Mouse (Mus musculus): ENCODE results near the gene Vwa1. TPM values are rescaled to one million over a fixed set of nuclear protein-coding genes. Genes with fewer than 3 reads are reported as not detected.

Gene Vwa1
- polyA plus RNA-seq (2015; fragmentation: Nextera tagmentation; extraction: Ambion mirVana): 8.3 and 8.7 TPM in 2 replicates

DNA sequence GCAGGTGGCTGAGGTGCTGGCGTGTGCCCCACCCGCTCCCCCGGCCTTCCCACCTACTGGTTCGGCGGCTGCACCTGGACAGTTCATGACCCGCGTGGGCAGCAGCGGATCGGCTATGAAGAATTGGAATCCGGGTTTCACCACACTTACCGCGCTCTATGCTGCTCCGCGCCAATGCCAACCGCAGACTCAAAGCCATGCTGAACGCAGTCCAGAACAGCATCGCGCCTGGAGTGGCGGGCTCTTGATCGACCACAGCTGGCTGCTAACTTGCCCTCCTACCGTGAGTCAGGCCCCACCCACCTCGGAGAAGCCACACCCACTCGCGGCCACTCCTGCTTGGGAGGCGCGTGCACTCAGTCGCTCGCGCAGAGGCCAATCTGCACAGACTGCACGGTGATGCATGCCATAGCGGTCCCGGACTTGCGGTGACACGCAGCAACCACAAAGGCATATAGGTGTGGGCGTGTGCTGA lies at the start of gene Vwa1:
Vwa1 (minus strand) TSS at position 419 of the 475 bp plus-strand sequence.
- peak; percentile 77 for ATAC-seq (replicated peaks; ENCODE audit: extremely low read depth, insufficient read depth, low FRiP score)
- Histone ChIP-seq H3K9ac (ENCODE audit: low read length) (peak within 1 kb of the TSS; percentile 49), H3K9me3 (replicated peaks; ENCODE audit: control insufficient read depth, low read length) (no peaks in the 10 kb centered on the region), H3K4me1 (ENCODE audit: control insufficient read depth, insufficient read depth, low read length) (peaks cover 41% of the 10 kb centered on the region), H3K36me3 (ENCODE audit: control insufficient read depth, insufficient read depth) (no peaks in the 10 kb centered on the region), H3K4me3 (ENCODE audit: low read length) (peak within 1 kb of the TSS; percentile 42), H3K27ac (ENCODE audit: low read length) (peak within 1 kb of the TSS; percentile 86), H3K27me3 (ENCODE audit: control insufficient read depth, insufficient read depth, low read length) (peaks cover 22% of the 10 kb centered on the region), H3K4me2 (ENCODE audit: low read depth, low read length) (peak within 1 kb of the TSS; percentile 65)
- WGBS: under 1% methylated on average over 35 of the region's 35 CpGs

DNA sequence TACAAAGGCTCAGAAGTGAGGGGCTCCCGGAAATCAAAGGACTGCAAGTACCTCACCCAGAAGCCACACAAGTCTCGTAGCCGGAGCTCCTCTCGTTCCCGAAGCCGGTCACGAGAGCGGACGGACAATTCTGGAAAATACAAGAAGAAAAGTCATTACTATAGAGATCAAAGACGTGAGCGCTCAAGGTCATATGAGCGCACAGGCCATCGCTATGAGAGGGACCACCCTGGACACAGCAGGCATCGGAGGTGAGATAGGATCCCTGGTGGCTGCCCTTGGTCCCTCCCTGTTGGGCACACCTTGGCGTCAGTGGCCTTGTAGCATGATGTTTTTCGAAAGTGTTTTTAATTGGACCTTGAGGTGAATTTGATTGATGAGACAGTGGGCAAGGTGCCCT lies 48.9 kb upstream of the Vwa1 start:
- no peak for ATAC-seq (replicated peaks; ENCODE audit: extremely low read depth, insufficient read depth, low FRiP score)
- H3K9ac ChIP-seq (ENCODE audit: low read length): no peak overlapping the region
- no peaks in the 10 kb centered on the region for H3K4me1 ChIP-seq (ENCODE audit: control insufficient read depth, insufficient read depth, low read length)
- peaks cover 77% of the 10 kb centered on the region for H3K36me3 ChIP-seq (ENCODE audit: control insufficient read depth, insufficient read depth)
- no peaks in the 10 kb centered on the region for H3K27me3 ChIP-seq (ENCODE audit: control insufficient read depth, insufficient read depth, low read length)
- 94% methylated on average over 16 of the region's 16 CpGs for WGBS
- H3K27ac ChIP-seq (ENCODE audit: low read length): no peak overlapping the region
- H3K4me3 ChIP-seq (ENCODE audit: low read length): no peak overlapping the region
- no peaks in the 10 kb centered on the region for H3K9me3 ChIP-seq (replicated peaks; ENCODE audit: control insufficient read depth, low read length)
- no peak overlapping the region for H3K4me2 ChIP-seq (ENCODE audit: low read depth, low read length)

DNA sequence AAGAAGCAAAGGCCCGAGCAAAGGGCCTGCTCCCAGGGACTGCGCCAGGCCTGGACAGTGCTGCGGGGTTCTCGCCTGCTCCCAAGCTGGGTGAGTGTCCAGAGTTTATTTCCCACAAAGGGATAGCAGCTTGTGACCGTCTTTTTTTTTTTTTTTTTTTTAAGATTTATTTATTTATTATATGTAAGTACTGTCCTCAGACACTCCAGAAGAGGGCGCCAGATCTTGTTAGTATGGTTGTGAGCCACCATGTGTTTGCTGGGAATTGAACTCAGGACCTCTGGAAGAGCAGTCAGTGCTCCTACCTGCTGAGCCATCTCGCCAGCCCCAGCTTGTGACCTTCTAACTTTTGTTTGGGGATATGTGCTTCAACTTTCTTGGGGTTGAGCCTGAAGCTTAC lies 46.5 kb upstream of the Vwa1 start:
- Histone ChIP-seq H3K27me3 (ENCODE audit: control insufficient read depth, insufficient read depth, low read length) (no peaks in the 10 kb centered on the region), H3K27ac (ENCODE audit: low read length) (no peak overlapping the region), H3K4me1 (ENCODE audit: control insufficient read depth, insufficient read depth, low read length) (no peaks in the 10 kb centered on the region), H3K4me3 (ENCODE audit: low read length) (no peak overlapping the region), H3K36me3 (ENCODE audit: control insufficient read depth, insufficient read depth) (peaks cover 86% of the 10 kb centered on the region), H3K9ac (ENCODE audit: low read length) (no peak overlapping the region), H3K9me3 (replicated peaks; ENCODE audit: control insufficient read depth, low read length) (no peaks in the 10 kb centered on the region), H3K4me2 (ENCODE audit: low read depth, low read length) (no peak overlapping the region)
- ATAC-seq (replicated peaks; ENCODE audit: extremely low read depth, insufficient read depth, low FRiP score): no peak
- 76% methylated on average over 7 of the region's 7 CpGs for WGBS

DNA sequence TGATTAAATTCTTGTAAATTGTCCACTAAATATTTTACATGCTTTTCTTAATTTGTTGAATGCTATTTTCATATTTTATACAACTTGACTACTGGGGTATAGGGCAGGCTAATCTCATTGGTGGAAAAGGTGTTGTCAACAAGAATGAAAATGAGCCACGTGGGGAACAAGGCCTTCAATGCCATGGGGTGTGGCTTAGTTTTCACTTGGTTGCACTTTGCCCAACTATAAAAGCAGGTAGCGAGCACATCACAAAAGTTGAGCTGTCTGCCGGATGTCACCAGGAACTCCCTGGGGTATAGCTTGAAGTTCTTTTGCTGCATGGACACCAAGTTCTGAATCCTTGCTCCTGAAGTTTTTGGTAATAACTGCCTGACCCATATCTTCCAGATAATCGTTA lies 43.0 kb upstream of the Vwa1 start:
- WGBS: 87% methylated on average over 4 of the region's 4 CpGs
- Histone ChIP-seq H3K27ac (ENCODE audit: low read length) (no peak overlapping the region), H3K9me3 (replicated peaks; ENCODE audit: control insufficient read depth, low read length) (no peaks in the 10 kb centered on the region), H3K4me2 (ENCODE audit: low read depth, low read length) (no peak overlapping the region), H3K4me1 (ENCODE audit: control insufficient read depth, insufficient read depth, low read length) (peaks cover 11% of the 10 kb centered on the region), H3K4me3 (ENCODE audit: low read length) (no peak overlapping the region), H3K9ac (ENCODE audit: low read length) (no peak overlapping the region), H3K36me3 (ENCODE audit: control insufficient read depth, insufficient read depth) (peaks cover 79% of the 10 kb centered on the region), H3K27me3 (ENCODE audit: control insufficient read depth, insufficient read depth, low read length) (no peaks in the 10 kb centered on the region)
- no peak for ATAC-seq (replicated peaks; ENCODE audit: extremely low read depth, insufficient read depth, low FRiP score)

DNA sequence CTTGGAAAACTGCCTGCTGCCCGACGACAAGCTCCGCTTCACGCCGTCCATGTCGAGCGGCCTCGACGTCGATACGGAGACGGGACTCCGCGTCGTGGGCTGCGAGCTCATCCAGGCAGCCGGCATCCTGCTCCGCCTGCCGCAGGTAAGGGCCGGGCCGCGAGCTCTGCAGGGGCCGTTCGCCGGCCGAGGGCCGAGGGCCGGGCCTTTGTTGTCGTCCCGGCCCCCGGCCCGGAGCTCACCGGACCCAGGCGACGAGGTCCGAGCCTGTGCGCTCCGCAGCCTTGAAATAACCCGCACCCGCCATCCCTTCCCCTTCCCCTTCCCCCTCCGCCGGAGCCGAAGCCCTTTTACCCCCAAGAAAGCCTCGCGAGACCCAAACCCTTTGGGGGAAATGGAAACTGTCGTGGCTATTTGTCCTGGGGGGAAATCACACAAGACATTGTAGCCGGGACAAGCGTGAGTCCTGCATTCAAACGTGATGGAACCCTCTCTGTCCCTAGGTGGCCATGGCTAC lies 38.2 kb upstream of the Vwa1 start:
- Histone ChIP-seq H3K27me3 (ENCODE audit: control insufficient read depth, insufficient read depth, low read length) (no peaks in the 10 kb centered on the region), H3K4me2 (ENCODE audit: low read depth, low read length) (peak overlapping the region; percentile 72), H3K4me1 (ENCODE audit: control insufficient read depth, insufficient read depth, low read length) (peaks cover 16% of the 10 kb centered on the region), H3K9ac (ENCODE audit: low read length) (peak overlapping the region; percentile 98), H3K36me3 (ENCODE audit: control insufficient read depth, insufficient read depth) (peaks cover 66% of the 10 kb centered on the region), H3K9me3 (replicated peaks; ENCODE audit: control insufficient read depth, low read length) (no peaks in the 10 kb centered on the region), H3K27ac (ENCODE audit: low read length) (peak overlapping the region; percentile 92), H3K4me3 (ENCODE audit: low read length) (peak overlapping the region; percentile 98)
- peak; percentile 20 for ATAC-seq (replicated peaks; ENCODE audit: extremely low read depth, insufficient read depth, low FRiP score)
- WGBS: under 1% methylated on average over 48 of the region's 49 CpGs

DNA sequence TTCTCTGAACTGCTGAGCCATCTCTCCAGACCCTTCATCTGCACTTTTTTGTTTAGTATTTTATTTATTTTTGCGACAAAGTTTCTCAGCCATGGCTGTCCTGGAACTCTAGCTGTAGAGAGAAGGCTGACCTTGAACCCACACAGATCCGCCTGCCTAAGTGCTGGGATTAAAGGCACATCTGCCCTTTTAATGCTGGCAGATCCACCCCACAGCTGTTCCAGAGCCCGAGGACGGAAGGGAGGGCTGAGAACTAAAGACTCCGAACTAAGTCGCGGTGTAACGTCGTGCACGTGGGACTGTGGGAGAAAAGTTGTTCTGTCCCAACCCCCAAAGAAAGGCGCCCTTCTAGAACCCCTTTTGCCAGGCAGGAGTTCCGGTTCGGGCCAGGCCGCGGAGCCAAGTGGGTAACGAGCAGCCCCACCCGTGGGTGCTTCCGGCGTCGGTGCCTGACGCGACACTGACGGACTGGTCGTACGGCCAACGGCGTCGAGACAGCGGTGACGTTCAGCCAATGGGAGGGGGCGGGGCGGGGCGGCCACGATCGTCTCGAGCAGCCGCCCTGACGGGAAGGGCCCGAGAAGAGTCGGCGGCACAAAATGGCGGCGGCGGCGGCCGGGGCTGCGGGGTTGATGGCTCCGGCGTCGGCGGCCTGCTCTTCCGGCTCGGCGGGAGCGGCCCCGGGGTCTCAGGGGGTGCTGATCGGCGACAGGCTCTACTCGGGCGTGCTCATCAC lies 37.6 kb upstream of the Vwa1 start, which contains the start of gene Ccnl2:
Ccnl2 (plus strand) TSS at position 561 of the 736 bp plus-strand sequence.
- Histone ChIP-seq H3K27me3 (ENCODE audit: control insufficient read depth, insufficient read depth, low read length) (no peaks in the 10 kb centered on the region), H3K9me3 (replicated peaks; ENCODE audit: control insufficient read depth, low read length) (no peaks in the 10 kb centered on the region), H3K4me1 (ENCODE audit: control insufficient read depth, insufficient read depth, low read length) (peaks cover 16% of the 10 kb centered on the region), H3K4me3 (ENCODE audit: low read length) (peak within 1 kb of the TSS; percentile 98), H3K4me2 (ENCODE audit: low read depth, low read length) (peak within 1 kb of the TSS; percentile 83), H3K27ac (ENCODE audit: low read length) (peak within 1 kb of the TSS; percentile 97), H3K36me3 (ENCODE audit: control insufficient read depth, insufficient read depth) (peaks cover 66% of the 10 kb centered on the region), H3K9ac (ENCODE audit: low read length) (peak within 1 kb of the TSS; percentile 98)
- ATAC-seq (replicated peaks; ENCODE audit: extremely low read depth, insufficient read depth, low FRiP score): peak; percentile 99
- under 1% methylated on average over 60 of the region's 60 CpGs for WGBS

DNA sequence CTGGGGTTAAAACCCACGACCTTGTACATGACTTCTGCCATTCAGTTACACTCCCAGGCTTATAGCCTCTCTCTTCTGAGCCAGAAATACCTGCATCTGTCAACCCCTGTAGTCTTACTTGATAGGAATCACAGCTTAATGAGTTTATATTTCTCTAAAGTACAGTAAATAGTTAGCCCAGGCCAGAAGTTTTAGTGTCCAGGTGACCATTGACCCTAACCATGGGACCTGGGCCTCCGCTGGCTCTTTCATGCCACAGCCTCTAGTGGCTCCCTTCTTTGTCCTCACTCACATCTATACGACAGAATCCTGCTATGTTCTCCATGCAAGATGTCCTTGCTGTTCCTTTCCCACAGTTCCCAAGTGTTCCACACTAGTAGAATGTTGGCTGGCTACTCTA lies 33.3 kb upstream of the Vwa1 start:
- Histone ChIP-seq H3K4me2 (ENCODE audit: low read depth, low read length) (no peak overlapping the region), H3K27me3 (ENCODE audit: control insufficient read depth, insufficient read depth, low read length) (no peaks in the 10 kb centered on the region), H3K4me3 (ENCODE audit: low read length) (no peak overlapping the region), H3K36me3 (ENCODE audit: control insufficient read depth, insufficient read depth) (peaks cover 40% of the 10 kb centered on the region), H3K9ac (ENCODE audit: low read length) (no peak overlapping the region), H3K27ac (ENCODE audit: low read length) (no peak overlapping the region), H3K9me3 (replicated peaks; ENCODE audit: control insufficient read depth, low read length) (no peaks in the 10 kb centered on the region), H3K4me1 (ENCODE audit: control insufficient read depth, insufficient read depth, low read length) (peaks cover 15% of the 10 kb centered on the region)
- no peak for ATAC-seq (replicated peaks; ENCODE audit: extremely low read depth, insufficient read depth, low FRiP score)
- 86% methylated on average over 3 of the region's 3 CpGs for WGBS

DNA sequence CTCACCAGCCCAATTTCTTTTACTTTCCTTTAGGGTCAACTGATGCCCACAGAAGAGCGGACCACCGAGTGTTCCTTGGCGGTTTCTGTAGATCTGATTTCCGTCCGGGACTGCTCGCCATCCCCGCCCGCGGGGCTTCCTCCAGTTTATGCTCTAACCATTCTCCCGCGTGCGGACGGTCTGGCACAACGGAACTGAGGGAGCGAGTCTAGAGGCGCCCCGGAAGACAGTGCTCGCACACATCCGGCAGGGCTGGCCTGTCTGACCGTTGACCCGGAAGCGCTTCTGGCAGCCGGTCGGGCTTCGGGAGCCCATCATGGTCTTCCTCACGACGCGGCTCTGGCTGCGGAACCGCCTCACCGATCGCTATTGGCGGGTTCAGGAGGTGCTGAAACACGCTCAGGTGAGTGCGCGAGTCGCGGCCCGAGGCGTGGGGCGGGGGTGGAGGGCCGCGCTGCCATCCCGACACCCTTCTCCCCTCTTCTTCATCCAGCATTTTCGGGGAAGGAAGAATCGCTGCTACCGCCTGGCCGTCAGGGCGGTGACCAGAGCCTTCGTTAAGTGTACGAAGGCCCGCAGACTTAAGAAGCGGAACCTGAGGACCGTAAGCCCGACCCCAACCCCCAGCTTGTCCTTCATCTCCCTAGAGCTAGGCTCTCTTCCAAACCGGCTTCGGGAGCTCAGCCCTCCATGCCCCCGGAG lies 29.0 kb upstream of the Vwa1 start:
- Histone ChIP-seq H3K27me3 (ENCODE audit: control insufficient read depth, insufficient read depth, low read length) (peaks cover 5% of the 10 kb centered on the region; the same call in 1 of the 2 replicates), H3K9ac (ENCODE audit: low read length) (peak overlapping the region; percentile 94), H3K4me3 (ENCODE audit: low read length) (peak overlapping the region; percentile 97), H3K4me2 (ENCODE audit: low read depth, low read length) (peak overlapping the region; percentile 85), H3K4me1 (ENCODE audit: control insufficient read depth, insufficient read depth, low read length) (peaks cover 13% of the 10 kb centered on the region), H3K36me3 (ENCODE audit: control insufficient read depth, insufficient read depth) (peaks cover 17% of the 10 kb centered on the region), H3K27ac (ENCODE audit: low read length) (peak overlapping the region; percentile 79), H3K9me3 (replicated peaks; ENCODE audit: control insufficient read depth, low read length) (no peaks in the 10 kb centered on the region)
- under 1% methylated on average over 56 of the region's 58 CpGs for WGBS
- ATAC-seq (replicated peaks; ENCODE audit: extremely low read depth, insufficient read depth, low FRiP score): peak; percentile 97

All from heart, embryonic 16.5 days (tissue).